Mouse (Mus musculus) midbrain, postnatal 0 days (tissue): ENCODE measurements at regions not wholly inside any gene's neighbourhood (a gene's known extent, or its start where the extent isn't known, plus 50 kb on each side); places are given as distances from the start of the nearest gene placed in this dataset.

Source experiments
- ATAC-seq: fragments of 200-750 bp; cut with Nextera tagmentation; 2 replicates; pipeline ENCODE4 v1.8.0; 2017; ENCODE audit warnings: moderate number of reproducible peaks, mild to moderate bottlenecking, moderate TSS enrichment, moderate library complexity; ENCODE audit not compliant: low FRiP score
- DNase-seq: peaks from one replicate; pipeline ENCODE4 v3.0.0-alpha.2; 2015; ENCODE audit warnings: low spot score
- H3K27ac ChIP-seq: fragments of 300-500 bp; sonication (generic); 2 replicates; pipeline ENCODE4 v1.5.1; 2014; ENCODE audit warnings: low read depth, mild to moderate bottlenecking, low read length, mixed read lengths
- H3K27me3 ChIP-seq: fragments of 300-500 bp; sonication (generic); 2 replicates; pipeline ENCODE4 v1.6.1; 2014; ENCODE audit warnings: low read length, control low read depth, mixed read lengths; ENCODE audit not compliant: insufficient read depth
- H3K36me3 ChIP-seq: fragments of 300-500 bp; sonication (generic); 2 replicates; pipeline ENCODE4 v1.6.1; 2014; ENCODE audit warnings: low read length, control low read depth, mixed read lengths; ENCODE audit not compliant: insufficient read depth
- H3K4me1 ChIP-seq: fragments of 300-500 bp; sonication (generic); 2 replicates; pipeline ENCODE4 v1.6.1; 2014; ENCODE audit warnings: mild to moderate bottlenecking, control low read depth, antibody characterized with exemption, low read length, mixed read lengths; ENCODE audit not compliant: insufficient read depth
- H3K4me2 ChIP-seq: fragments of 300-500 bp; sonication (generic); 2 replicates; pipeline ENCODE4 v1.6.1; 2014; ENCODE audit warnings: low read depth, mild to moderate bottlenecking, low read length, mixed read lengths; ENCODE audit not compliant: poor library complexity, severe bottlenecking
- H3K4me3 ChIP-seq: fragments of 300-500 bp; sonication (generic); 2 replicates; pipeline ENCODE4 v1.5.1; 2014; ENCODE audit warnings: low read depth, mild to moderate bottlenecking, low read length, moderate library complexity
- H3K9ac ChIP-seq: fragments of 300-500 bp; sonication (generic); replicated peaks from 2 replicates; pipeline ENCODE4 v1.6.1; 2014; ENCODE audit warnings: mild to moderate bottlenecking, low read length, moderate library complexity, mixed read lengths; ENCODE audit not compliant: poor library complexity, severe bottlenecking
- H3K9me3 ChIP-seq: fragments of 300-500 bp; sonication (generic); 2 replicates; pipeline ENCODE4 v1.6.1; 2016; ENCODE audit warnings: low read length, control low read depth
- CTCF ChIP-seq: IDR thresholded peaks from 2 replicates; pipeline ENCODE4 v1.5.1; 2016; ENCODE audit warnings: antibody characterized with exemption, mild to moderate bottlenecking
- WGBS: fragments of 180-500 bp; shearing (Covaris S2); extraction: QIAGEN DNeasy Blood & Tissue Kit; methylation state at CpG from one replicate; pipeline ENCODE4 v1.1.7; 2014; 5-methylcytosine and 5-hydroxymethylcytosine counted together

DNA sequence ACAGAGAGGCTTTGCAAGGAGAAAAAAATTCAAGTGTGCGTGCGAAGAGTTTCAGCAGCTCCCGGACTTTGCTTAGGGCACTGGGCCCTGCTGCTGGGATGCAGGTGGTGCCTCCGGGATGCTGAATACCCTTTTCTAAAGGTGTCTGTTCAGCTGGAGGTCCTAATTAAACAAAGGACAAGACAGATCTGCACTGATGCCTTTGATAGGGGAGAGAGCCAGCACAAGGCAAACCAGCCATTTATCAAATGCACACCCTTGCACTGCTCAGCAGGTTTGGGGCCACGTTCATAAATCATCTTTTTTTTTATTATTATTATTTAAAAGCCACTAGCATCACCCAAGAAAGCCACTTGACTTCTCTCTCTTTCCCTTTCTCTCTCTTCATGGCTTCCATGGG lies 172.9 kb upstream of the Wscd1 start:
- H3K9ac ChIP-seq: no peak overlapping the region
- DNase-seq (no peak), ATAC-seq (no peak)
- H3K4me1 ChIP-seq: peaks cover 8% of the 10 kb centered on the region
- no peak overlapping the region for H3K4me3 ChIP-seq
- no peaks in the 10 kb centered on the region for H3K9me3 ChIP-seq
- H3K4me2 ChIP-seq: no peak overlapping the region
- H3K27ac ChIP-seq: no peak overlapping the region
- WGBS: 76% methylated on average over 5 of the region's 5 CpGs
- H3K36me3 ChIP-seq: no peaks in the 10 kb centered on the region
- no peak for TF ChIP-seq CTCF
- no peaks in the 10 kb centered on the region for H3K27me3 ChIP-seq

DNA sequence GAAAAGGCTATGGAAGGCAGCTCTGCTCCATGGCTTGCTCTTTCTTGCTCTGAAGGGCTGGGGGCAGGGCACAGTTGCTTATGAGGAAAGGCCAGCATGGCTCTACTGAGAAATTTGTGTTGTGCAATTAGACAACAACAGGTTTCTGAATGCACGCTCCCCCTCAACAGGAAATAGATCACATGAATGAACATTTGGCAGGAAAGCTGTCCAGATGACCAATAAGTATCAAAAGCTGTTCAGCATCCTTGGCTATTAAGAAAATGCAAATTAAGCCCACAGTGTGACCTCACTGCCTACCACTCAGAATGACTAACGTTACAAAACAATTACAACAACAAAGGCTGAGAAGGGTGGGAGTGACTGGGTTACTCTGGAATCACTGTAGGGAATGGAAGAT lies 167.9 kb upstream of the Wscd1 start:
- no peak for TF ChIP-seq CTCF
- H3K27ac ChIP-seq: no peak overlapping the region
- H3K9me3 ChIP-seq: no peaks in the 10 kb centered on the region
- no peaks in the 10 kb centered on the region for H3K36me3 ChIP-seq
- no peak overlapping the region for H3K9ac ChIP-seq
- H3K27me3 ChIP-seq: no peaks in the 10 kb centered on the region
- no peak overlapping the region for H3K4me3 ChIP-seq
- H3K4me1 ChIP-seq: no peaks in the 10 kb centered on the region
- ATAC-seq (no peak), DNase-seq (peak; percentile 55)
- H3K4me2 ChIP-seq: no peak overlapping the region
- 47% methylated on average over 2 of the region's 2 CpGs for WGBS

DNA sequence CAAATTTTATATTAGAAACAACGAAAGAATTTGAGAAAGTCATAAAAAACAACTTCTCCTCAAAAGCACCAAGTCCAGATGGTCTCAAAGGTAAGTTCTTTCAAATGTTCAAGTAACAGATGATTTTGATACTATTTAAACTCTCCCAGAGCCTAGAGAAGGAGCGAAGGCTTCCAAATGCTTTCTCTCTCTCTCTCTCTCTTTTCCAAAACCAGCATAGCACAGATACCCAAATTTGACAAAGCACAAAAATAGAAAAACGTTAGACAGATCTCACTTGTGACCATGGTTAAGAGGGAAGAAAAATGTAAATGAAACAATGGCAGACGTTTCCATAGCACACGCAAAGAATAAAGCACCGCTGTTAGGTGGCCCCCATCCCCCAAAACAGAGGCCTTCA lies 158.7 kb upstream of the Wscd1 start:
- Histone ChIP-seq H3K36me3 (no peaks in the 10 kb centered on the region), H3K27ac (no peak overlapping the region), H3K9ac (no peak overlapping the region), H3K9me3 (no peaks in the 10 kb centered on the region), H3K4me3 (no peak overlapping the region), H3K4me1 (no peaks in the 10 kb centered on the region), H3K27me3 (no peaks in the 10 kb centered on the region), H3K4me2 (no peak overlapping the region)
- WGBS: 92% methylated on average over 6 of the region's 6 CpGs
- no peak for DNase-seq
- TF ChIP-seq CTCF: no peak
- no peak for ATAC-seq

GRCm38 (mm10) chr11:71594250-71594847 lies 155.4 kb upstream of the Wscd1 start:
- H3K27me3 ChIP-seq: no peaks in the 10 kb centered on the region
- H3K4me2 ChIP-seq: no peak overlapping the region
- no peaks in the 10 kb centered on the region for H3K9me3 ChIP-seq
- ATAC-seq (no peak), DNase-seq (no peak)
- TF ChIP-seq CTCF: no peak
- WGBS: 68% methylated on average over 6 of the region's 6 CpGs
- H3K36me3 ChIP-seq: no peaks in the 10 kb centered on the region
- no peak overlapping the region for H3K9ac ChIP-seq
- no peaks in the 10 kb centered on the region for H3K4me1 ChIP-seq
- no peak overlapping the region for H3K27ac ChIP-seq
- H3K4me3 ChIP-seq: no peak overlapping the region

GRCm38 (mm10) chr11:71597709-71598108 lies 152.0 kb upstream of the Wscd1 start:
- Histone ChIP-seq H3K9ac (no peak overlapping the region), H3K27ac (no peak overlapping the region), H3K27me3 (no peaks in the 10 kb centered on the region), H3K9me3 (no peaks in the 10 kb centered on the region), H3K4me1 (no peaks in the 10 kb centered on the region), H3K4me3 (no peak overlapping the region), H3K4me2 (no peak overlapping the region), H3K36me3 (no peaks in the 10 kb centered on the region)
- DNase-seq (no peak), ATAC-seq (no peak)
- no peak for TF ChIP-seq CTCF
- WGBS: 74% methylated on average over 1 of the region's 1 CpGs

DNA sequence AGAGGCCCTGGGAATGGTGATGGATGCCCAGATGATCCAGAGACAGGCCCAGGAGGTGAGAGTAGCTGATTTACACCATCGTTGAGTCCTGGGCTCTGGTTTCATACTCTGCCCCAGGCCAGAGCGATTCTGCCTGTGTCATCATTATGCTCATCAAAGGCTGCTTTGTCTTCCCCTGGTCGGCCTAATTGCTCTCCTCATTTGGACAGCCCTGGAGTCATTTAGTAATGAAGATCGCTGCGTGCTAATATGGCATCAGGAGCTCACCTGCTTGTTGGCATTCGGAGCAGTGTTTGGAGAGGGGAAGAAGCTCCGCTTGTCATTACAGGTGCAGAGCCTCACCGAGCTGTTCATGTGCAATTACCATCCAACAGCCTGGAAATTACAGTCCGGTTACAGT lies 138.9 kb upstream of the Wscd1 start:
- no peak overlapping the region for H3K4me3 ChIP-seq
- 65% methylated on average over 9 of the region's 9 CpGs for WGBS
- no peaks in the 10 kb centered on the region for H3K4me1 ChIP-seq
- no peaks in the 10 kb centered on the region for H3K27me3 ChIP-seq
- no peak overlapping the region for H3K9ac ChIP-seq
- no peaks in the 10 kb centered on the region for H3K36me3 ChIP-seq
- ATAC-seq: no peak
- no peak for TF ChIP-seq CTCF
- DNase-seq: peak; percentile 55
- H3K27ac ChIP-seq: no peak overlapping the region
- H3K4me2 ChIP-seq: no peak overlapping the region
- no peaks in the 10 kb centered on the region for H3K9me3 ChIP-seq
